In the genomic region with DNA sequence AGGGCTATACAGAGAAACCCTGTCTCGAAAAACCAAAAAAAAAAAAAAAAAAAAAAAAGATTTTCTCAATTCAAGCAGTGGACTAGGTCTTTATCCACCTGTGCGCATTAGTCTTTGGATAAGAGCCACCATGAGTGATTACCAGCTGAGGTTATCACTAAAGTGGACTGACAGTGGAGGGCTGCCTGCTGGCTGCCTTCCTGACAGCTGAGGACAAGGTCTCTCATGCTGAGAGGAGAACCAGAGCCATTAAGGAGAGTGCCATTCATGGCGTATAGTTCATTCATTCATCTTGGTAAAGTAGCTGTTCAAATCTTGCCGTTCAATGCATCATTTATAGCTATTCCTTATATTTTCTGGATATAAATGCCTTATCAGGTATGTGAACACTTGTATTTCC, we compare ENCODE assay signal across 28 mouse cellular contexts. TPM values are rescaled to one million over a fixed set of nuclear protein-coding genes. Genes with fewer than 3 reads are reported as not detected.
"Had no signal": no experiment of that assay in that cellular context is flagged by ENCODE, and none has a peak within 500 bp of the region (broad histone marks: within the 10 kb centered on the region; RNA-seq: fewer than 3 reads in every experiment).

No protein-coding gene starts in this region.

- DNase-seq: gastrocnemius, adult 2 months; gastrocnemius, postnatal 10 days; gastrocnemius, postnatal 25 days; heart, postnatal 36 days; kidney, adult 18-20 months; kidney, adult 8-10 months; kidney, postnatal 10 days; kidney, postnatal 25 days; kidney, postnatal 4 days; liver; liver, embryonic 13.5 days; liver, postnatal 0 days had no signal

- H3K27me3 ChIP-seq: heart, embryonic 13.5 days; heart, embryonic 15.5 days; hindbrain, embryonic 12.5 days; intestine, embryonic 15.5 days; limb, embryonic 12.5 days; liver, embryonic 13.5 days; liver, embryonic 15.5 days had no signal

- H3K9ac ChIP-seq: heart, embryonic 13.5 days; heart, embryonic 15.5 days; hindbrain, embryonic 12.5 days; hindbrain, embryonic 14.5 days; intestine, embryonic 15.5 days; limb, embryonic 12.5 days; liver, embryonic 13.5 days; liver, embryonic 15.5 days; liver, postnatal 0 days had no signal

- H3K4me1 ChIP-seq: hindbrain, embryonic 10.5 days; hindbrain, embryonic 12.5 days; intestine, embryonic 15.5 days; limb, embryonic 10.5 days; limb, embryonic 12.5 days; liver, embryonic 15.5 days had no signal

- ATAC-seq: hindbrain, embryonic 16.5 days; inflammation-experienced regulatory T-cells, adult 6 months; intestine, embryonic 15.5 days; intestine, postnatal 0 days; liver, postnatal 0 days had no signal

- H3K27ac ChIP-seq: gastrocnemius, adult 2 months; heart, embryonic 13.5 days; heart, embryonic 15.5 days; hindbrain, embryonic 10.5 days; hindbrain, embryonic 12.5 days; hindbrain, embryonic 14.5 days; intestine, embryonic 15.5 days; layer of hippocampus, adult 2 months; left cerebral cortex, adult 2 months; limb, embryonic 10.5 days; limb, embryonic 12.5 days; liver, embryonic 13.5 days; liver, embryonic 15.5 days had no signal

- H3K4me2 ChIP-seq: heart, embryonic 13.5 days; heart, embryonic 15.5 days; hindbrain, embryonic 12.5 days; hindbrain, embryonic 14.5 days; intestine, embryonic 15.5 days; limb, embryonic 12.5 days; liver, embryonic 11.5 days; liver, embryonic 13.5 days; liver, embryonic 15.5 days had no signal

- H3K4me3 ChIP-seq: gastrocnemius, adult 2 months; heart, embryonic 13.5 days; heart, embryonic 15.5 days; hindbrain, embryonic 10.5 days; hindbrain, embryonic 12.5 days; intestine, embryonic 15.5 days; layer of hippocampus, adult 2 months; left cerebral cortex, adult 2 months; limb, embryonic 10.5 days; limb, embryonic 12.5 days; liver, embryonic 13.5 days; liver, embryonic 15.5 days had no signal

- H3K9me3 ChIP-seq: heart, embryonic 13.5 days; heart, embryonic 15.5 days; hindbrain, embryonic 10.5 days; hindbrain, embryonic 12.5 days; intestine, embryonic 15.5 days; limb, embryonic 10.5 days; limb, embryonic 12.5 days; liver, embryonic 13.5 days; liver, embryonic 15.5 days had no signal

- H3K36me3 ChIP-seq: heart, embryonic 13.5 days; heart, embryonic 15.5 days; hindbrain, embryonic 10.5 days; hindbrain, embryonic 12.5 days; intestine, embryonic 15.5 days; limb, embryonic 10.5 days; limb, embryonic 12.5 days; liver, embryonic 13.5 days; liver, embryonic 15.5 days had no signal

RNA-seq across cellular contexts. Expression of gene Gpr179, which starts 55.3 kb away (rescaled TPM):
- polyA plus RNA-seq: heart, postnatal 0 days; liver, embryonic 13.5 days; liver, embryonic 15.5 days; liver, postnatal 0 days had no signal
